Mouse (Mus musculus) heart, embryonic 12.5 days (tissue): ENCODE measurements around the gene Suz12. TPM values are rescaled to one million over a fixed set of nuclear protein-coding genes. Genes with fewer than 3 reads are reported as not detected.
A peak's percentile ranks its signal among the peaks of the same experiment; 100 is the strongest.

Experiments used
- ATAC-seq: fragments of 200-750 bp; cut with Nextera tagmentation; 2 replicates; pipeline ENCODE4 v1.8.0; 2017; ENCODE audit warnings: moderate TSS enrichment, moderate library complexity; ENCODE audit not compliant: insufficient number of reproducible peaks, low FRiP score
- H3K27ac ChIP-seq: fragments of 300-500 bp; sonication (generic); 2 replicates; pipeline ENCODE4 v1.5.1; 2016; ENCODE audit warnings: mild to moderate bottlenecking, moderate library complexity; ENCODE audit not compliant: poor library complexity, severe bottlenecking
- H3K27me3 ChIP-seq: fragments of 300-500 bp; sonication (generic); replicated peaks from 2 replicates; pipeline ENCODE4 v1.6.1; 2016; ENCODE audit warnings: mild to moderate bottlenecking, moderate library complexity
- H3K36me3 ChIP-seq: fragments of 300-500 bp; sonication (generic); 2 replicates; pipeline ENCODE4 v1.6.1; 2016; ENCODE audit warnings: mild to moderate bottlenecking, moderate library complexity
- H3K4me1 ChIP-seq: fragments of 300-500 bp; sonication (generic); replicated peaks from 2 replicates; pipeline ENCODE4 v1.6.1; 2016; ENCODE audit warnings: mild to moderate bottlenecking
- H3K4me2 ChIP-seq: fragments of 300-500 bp; sonication (generic); 2 replicates; pipeline ENCODE4 v1.6.1; 2016; ENCODE audit warnings: mild to moderate bottlenecking, moderate library complexity
- H3K4me3 ChIP-seq: fragments of 300-500 bp; sonication (generic); 2 replicates; pipeline ENCODE4 v1.5.1; 2016; ENCODE audit warnings: mild to moderate bottlenecking
- H3K9ac ChIP-seq: fragments of 300-500 bp; sonication (generic); 2 replicates; pipeline ENCODE4 v1.6.1; 2016; ENCODE audit warnings: mild to moderate bottlenecking, moderate library complexity
- H3K9me3 ChIP-seq: fragments of 300-500 bp; sonication (generic); replicated peaks from 2 replicates; pipeline ENCODE4 v1.6.1; 2016; ENCODE audit warnings: mild to moderate bottlenecking, moderate library complexity
- WGBS: fragments of 180-500 bp; shearing (Covaris S2); methylation state at CpG from one replicate; pipeline ENCODE4 v1.1.7; 2016; 5-methylcytosine and 5-hydroxymethylcytosine counted together
- polyA plus RNA-seq: library from polyadenylated mRNA; unstranded; fragments of >200 nt; fragmentation: Nextera tagmentation; extraction: Ambion mirVana; gene quantifications from 2 replicates; pipeline ENCODE4 v1.2.1, GENCODE M21; 2016

Suz12 gene
- polyA plus RNA-seq: 22.7 and 25.4 TPM in 2 replicates

- under 1% methylated on average over 63 of the region's 74 CpGs for WGBS
- peaks cover 8% of the 10 kb centered on the region for H3K36me3 ChIP-seq
- H3K9ac ChIP-seq: peak within 1 kb of the TSS; percentile 91
- peak within 1 kb of the TSS; percentile 100 for H3K27ac ChIP-seq
- peak; percentile 98 for ATAC-seq
- H3K4me2 ChIP-seq: peak within 1 kb of the TSS; percentile 84
- H3K27me3 ChIP-seq: no peaks in the 10 kb centered on the region
- H3K4me3 ChIP-seq: peak within 1 kb of the TSS; percentile 83
- 0 out of 2 replicates have a peak, but pooled peaks cover 2% of the 10 kb centered on the region for H3K4me1 ChIP-seq
- H3K9me3 ChIP-seq: no peaks in the 10 kb centered on the region
Measured at GRCm38 (mm10) chr11:79992592-79993355, at the start of gene Suz12. Gene Suz12 (plus strand): TSS chr11:79993106.

GRCm38 (mm10) chr11:79943136-79943535 is 49.8 kb upstream of the Suz12 start:
- H3K9ac ChIP-seq: no peak overlapping the region
- no peaks in the 10 kb centered on the region for H3K27me3 ChIP-seq
- no peak overlapping the region for H3K4me3 ChIP-seq
- H3K9me3 ChIP-seq: no peaks in the 10 kb centered on the region
- peak overlapping the region; percentile 57; the same call in 1 of the 2 replicates for H3K27ac ChIP-seq
- 90% methylated on average over 8 of the region's 8 CpGs for WGBS
- H3K4me1 ChIP-seq: no peaks in the 10 kb centered on the region
- peak overlapping the region; percentile 15; the same call in 1 of the 2 replicates for H3K4me2 ChIP-seq
- H3K36me3 ChIP-seq: peaks cover 86% of the 10 kb centered on the region
- ATAC-seq: no peak

GRCm38 (mm10) chr11:79943601-79944000 is 49.3 kb upstream of the Suz12 start:
- ATAC-seq: peak; percentile 85
- H3K27me3 ChIP-seq: no peaks in the 10 kb centered on the region
- peaks cover 88% of the 10 kb centered on the region for H3K36me3 ChIP-seq
- no peaks in the 10 kb centered on the region for H3K4me1 ChIP-seq
- no peak overlapping the region for H3K4me3 ChIP-seq
- H3K9me3 ChIP-seq: no peaks in the 10 kb centered on the region
- peak overlapping the region; percentile 15; the same call in 1 of the 2 replicates for H3K4me2 ChIP-seq
- no peak overlapping the region for H3K9ac ChIP-seq
- WGBS: 73% methylated on average over 7 of the region's 7 CpGs
- H3K27ac ChIP-seq: peak overlapping the region; percentile 57

DNA sequence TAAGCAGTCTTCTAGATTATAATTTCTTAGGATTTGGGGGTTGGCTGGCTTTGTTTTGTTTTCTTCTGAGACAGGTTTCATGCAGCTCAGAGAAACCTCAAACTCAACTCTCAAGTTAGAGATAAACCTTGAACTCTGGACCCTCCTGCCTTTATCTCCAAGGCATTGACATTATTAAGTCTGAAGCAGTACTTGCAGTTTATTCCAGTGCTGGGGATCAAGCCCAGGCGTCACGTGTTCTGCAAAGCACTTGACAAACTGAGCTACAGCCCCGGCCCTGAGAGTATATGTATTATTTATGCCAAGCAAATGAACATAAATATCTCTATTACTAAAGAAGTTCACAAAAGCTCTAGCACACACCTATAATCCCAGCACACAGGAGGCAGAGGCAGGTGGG is 45.6 kb upstream of the Suz12 start:
- no peak for ATAC-seq
- H3K27me3 ChIP-seq: no peaks in the 10 kb centered on the region
- H3K4me2 ChIP-seq: no peak overlapping the region
- H3K9ac ChIP-seq: no peak overlapping the region
- H3K27ac ChIP-seq: no peak overlapping the region
- no peaks in the 10 kb centered on the region for H3K4me1 ChIP-seq
- peaks cover 86% of the 10 kb centered on the region for H3K36me3 ChIP-seq
- WGBS: 92% methylated on average over 3 of the region's 3 CpGs
- no peak overlapping the region for H3K4me3 ChIP-seq
- H3K9me3 ChIP-seq: no peaks in the 10 kb centered on the region

- no peak; the same call in none of the 2 replicates for ATAC-seq
- peak overlapping the region; percentile 58; the same call in 1 of the 2 replicates for H3K27ac ChIP-seq
- H3K4me1 ChIP-seq: peaks cover 5% of the 10 kb centered on the region
- H3K4me3 ChIP-seq: peak overlapping the region; percentile 76
- peak overlapping the region; percentile 80 for H3K9ac ChIP-seq
- H3K27me3 ChIP-seq: no peaks in the 10 kb centered on the region
- peaks cover 31% of the 10 kb centered on the region for H3K36me3 ChIP-seq
- WGBS: 6% methylated on average over 27 of the region's 27 CpGs
- H3K4me2 ChIP-seq: peak overlapping the region; percentile 68
- H3K9me3 ChIP-seq: no peaks in the 10 kb centered on the region
Measured at GRCm38 (mm10) chr11:79961346-79962124, 31.4 kb upstream of the Suz12 start.

GRCm38 (mm10) chr11:79962125-79962876 is 30.6 kb upstream of the Suz12 start, which contains the start of gene Utp6:
Gene Utp6 (minus strand): TSS chr11:79962390.
- Histone ChIP-seq H3K4me2 (peak within 1 kb of the TSS; percentile 68), H3K9me3 (no peaks in the 10 kb centered on the region), H3K4me3 (peak within 1 kb of the TSS; percentile 76), H3K9ac (peak within 1 kb of the TSS; percentile 80), H3K27ac (peak within 1 kb of the TSS; percentile 58; the same call in 1 of the 2 replicates), H3K36me3 (peaks cover 23% of the 10 kb centered on the region), H3K27me3 (no peaks in the 10 kb centered on the region), H3K4me1 (peaks cover 5% of the 10 kb centered on the region)
- WGBS: under 1% methylated on average over 46 of the region's 46 CpGs
- peak; percentile 93 for ATAC-seq

- WGBS: 9% methylated on average over 9 of the region's 9 CpGs
- peak overlapping the region; percentile 76 for H3K4me3 ChIP-seq
- ATAC-seq: no peak
Measured at GRCm38 (mm10) chr11:79962877-79963183, 30.1 kb upstream of the Suz12 start.

GRCm38 (mm10) chr11:79963212-79963974 is 29.5 kb upstream of the Suz12 start:
- Histone ChIP-seq H3K4me2 (no peak overlapping the region), H3K4me3 (no peak overlapping the region), H3K9me3 (no peaks in the 10 kb centered on the region), H3K36me3 (peaks cover 12% of the 10 kb centered on the region), H3K27me3 (no peaks in the 10 kb centered on the region), H3K9ac (no peak overlapping the region), H3K27ac (no peak overlapping the region), H3K4me1 (peaks cover 5% of the 10 kb centered on the region)
- no peak for ATAC-seq
- 59% methylated on average over 8 of the region's 8 CpGs for WGBS

More at GRCm38 (mm10) chr11:79962877-79963183, 30.1 kb upstream of the Suz12 start:
- peak overlapping the region; percentile 23; the same call in 1 of the 2 replicates for H3K9ac ChIP-seq
- no peaks in the 10 kb centered on the region for H3K9me3 ChIP-seq
- peaks cover 5% of the 10 kb centered on the region for H3K4me1 ChIP-seq
- peak overlapping the region; percentile 68 for H3K4me2 ChIP-seq
- no peaks in the 10 kb centered on the region for H3K27me3 ChIP-seq
- peaks cover 18% of the 10 kb centered on the region for H3K36me3 ChIP-seq
- no peak overlapping the region for H3K27ac ChIP-seq

- H3K4me3 ChIP-seq: no peak overlapping the region
- no peak for ATAC-seq
- no peak overlapping the region for H3K27ac ChIP-seq
- no peak overlapping the region for H3K4me2 ChIP-seq
- H3K27me3 ChIP-seq: no peaks in the 10 kb centered on the region
- WGBS: 61% methylated on average over 8 of the region's 8 CpGs
- no peak overlapping the region for H3K9ac ChIP-seq
- H3K9me3 ChIP-seq: no peaks in the 10 kb centered on the region
- peaks cover 5% of the 10 kb centered on the region for H3K4me1 ChIP-seq
- H3K36me3 ChIP-seq: no peaks in the 10 kb centered on the region
Measured at GRCm38 (mm10) chr11:79965896-79966295, 27.0 kb upstream of the Suz12 start.

DNA sequence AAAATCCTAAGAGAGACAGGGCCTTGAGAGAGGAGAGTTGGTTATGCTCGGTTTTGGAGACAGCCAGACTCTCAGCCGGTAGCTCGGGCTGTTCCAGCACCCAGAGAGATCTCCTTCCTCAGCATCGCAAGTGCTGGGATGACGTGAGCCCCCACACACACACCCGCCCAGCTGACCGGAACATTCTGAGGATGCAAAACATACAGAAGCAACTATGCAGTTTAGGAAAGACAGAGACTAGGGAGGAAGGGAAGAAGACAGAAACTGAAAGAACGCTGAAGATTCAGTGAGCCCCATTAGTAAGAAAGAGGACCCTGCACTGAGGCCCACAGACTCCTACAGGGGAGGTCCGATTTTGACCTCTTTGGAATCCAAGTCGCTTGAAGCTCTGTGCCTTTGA is 25.2 kb upstream of the Suz12 start:
- Histone ChIP-seq H3K4me3 (no peak overlapping the region), H3K27me3 (no peaks in the 10 kb centered on the region), H3K9me3 (no peaks in the 10 kb centered on the region), H3K27ac (no peak overlapping the region), H3K4me1 (no peaks in the 10 kb centered on the region), H3K9ac (no peak overlapping the region), H3K4me2 (no peak overlapping the region), H3K36me3 (no peaks in the 10 kb centered on the region)
- no peak for ATAC-seq
- WGBS: 70% methylated on average over 10 of the region's 10 CpGs
